Mouse (Mus musculus) G1E (cell line): ENCODE data around the gene Rplp1. TPM values are rescaled to one million over a fixed set of nuclear protein-coding genes. Genes with fewer than 3 reads are reported as not detected.
A peak's percentile ranks its signal among the peaks of the same experiment; 100 is the strongest.

Experiments used
- ATAC-seq: 2 replicates; pipeline ENCODE4 v1.8.0; 2016; ENCODE audit warnings: mild to moderate bottlenecking; ENCODE audit not compliant: insufficient number of reproducible peaks, poor library complexity, low FRiP score, severe bottlenecking; ENCODE audit errors: extremely low read depth
- DNase-seq: peaks from one replicate; pipeline ENCODE4 v3.0.0; 2012; ENCODE audit warnings: low spot score
- H3K27me3 ChIP-seq: 2 replicates; pipeline ENCODE4 v1.6.1; 2012; ENCODE audit warnings: mild to moderate bottlenecking, low read length, inconsistent platforms; ENCODE audit not compliant: insufficient read depth
- H3K36me3 ChIP-seq: replicated peaks from 2 replicates; pipeline ENCODE3; 2012; ENCODE audit warnings: mild to moderate bottlenecking, inconsistent platforms
- H3K4me1 ChIP-seq: 2 replicates; pipeline ENCODE4 v1.6.1; 2012; ENCODE audit warnings: low read depth, low read length, inconsistent platforms, mixed read lengths; ENCODE audit not compliant: insufficient read depth
- H3K4me3 ChIP-seq: 2 replicates; pipeline ENCODE4 v1.5.1; 2012; ENCODE audit warnings: low read depth, mild to moderate bottlenecking, inconsistent platforms, low read length, moderate library complexity, mixed read lengths
- H3K9me3 ChIP-seq: replicated peaks from 2 replicates; pipeline ENCODE4 v1.6.1; 2012; ENCODE audit warnings: inconsistent platforms
- CTCF ChIP-seq: IDR thresholded peaks from 2 replicates; pipeline ENCODE4 v1.5.1; 2012; ENCODE audit warnings: low read depth, low read length, inconsistent platforms, mixed read lengths
- GATA1 ChIP-seq: IDR thresholded peaks from 2 replicates; pipeline ENCODE4 v1.6.1; 2012; ENCODE audit warnings: borderline replicate concordance, low read length, inconsistent platforms, mixed read lengths
- GATA2 ChIP-seq: IDR thresholded peaks from 2 replicates; pipeline ENCODE4 v1.6.1; 2012; ENCODE audit warnings: low read depth, low read length, inconsistent platforms, borderline replicate concordance
- POLR2AphosphoS5 ChIP-seq: IDR thresholded peaks from 2 replicates; pipeline ENCODE4 v1.6.1; 2012; ENCODE audit warnings: low read depth, low read length, inconsistent platforms; ENCODE audit not compliant: insufficient replicate concordance
- TAL1 ChIP-seq: conservative IDR thresholded peaks from 2 replicates; pipeline ENCODE4 v1.6.1; 2012; ENCODE audit warnings: low read depth, low read length, inconsistent platforms, mixed read lengths
- polyA plus RNA-seq: library from polyadenylated mRNA; stranded (reverse); fragments of >175 nt; gene quantifications from 2 replicates; pipeline ENCODE4 v1.2.3, GENCODE M21; 2012
- total RNA-seq, 2 experiments: library from RNA; stranded (forward) in 1 of 2; stranded (reverse) in 1 of 2; fragments of 200-1000 nt in 1 of 2; fragments of >200 nt in 1 of 2; fragmentation: Nextera tagmentation in 1 of 2; gene quantifications; 2 replicates each; pipeline ENCODE4 v1.2.3; 2014 to 2017

Rplp1 gene
- total and polyA plus RNA-seq, 3 experiments: 2,957 to 43,340 (median 4,483) TPM

GRCm38 (mm10) chr9:61907621-61908295 lies 6.6 kb downstream of the Rplp1 start:
- TF ChIP-seq POLR2AphosphoS5: peak; percentile 90; the same call in 1 of the 2 replicates
- no peak for TF ChIP-seq CTCF
- TF ChIP-seq TAL1: no peak
- no peak for TF ChIP-seq GATA2
- TF ChIP-seq GATA1: no peak
- ATAC-seq (no peak), DNase-seq (no peak)
- no peak overlapping the region for H3K4me3 ChIP-seq
- no peaks in the 10 kb centered on the region for H3K9me3 ChIP-seq
- peaks cover 37% of the 10 kb centered on the region for H3K36me3 ChIP-seq
- peaks cover 40% of the 10 kb centered on the region for H3K4me1 ChIP-seq
- H3K27me3 ChIP-seq: peaks cover 8% of the 10 kb centered on the region

DNA sequence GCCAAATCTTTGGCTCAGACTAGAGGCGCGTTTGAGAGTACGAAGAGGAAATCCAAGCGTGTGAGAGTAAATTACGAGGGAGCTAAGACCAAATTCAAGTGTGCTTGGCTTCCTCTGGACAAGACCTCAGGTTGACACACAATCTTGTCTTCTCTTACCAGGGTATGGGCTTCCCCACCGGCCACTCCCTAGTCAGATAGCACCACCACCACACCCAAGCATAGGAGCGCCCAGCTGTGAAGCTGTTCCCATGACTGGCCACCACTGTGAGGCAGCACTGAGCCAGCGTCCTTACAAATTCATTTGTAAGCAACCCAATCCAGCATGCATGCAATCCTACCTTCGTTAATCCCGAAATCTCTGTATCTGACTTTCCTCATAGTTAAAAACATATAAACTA lies 7.4 kb downstream of the Rplp1 start:
- no peak for ATAC-seq
- Histone ChIP-seq H3K27me3 (peaks cover 15% of the 10 kb centered on the region), H3K36me3 (peaks cover 32% of the 10 kb centered on the region), H3K4me3 (no peak overlapping the region), H3K9me3 (no peaks in the 10 kb centered on the region), H3K4me1 (peaks cover 38% of the 10 kb centered on the region)
- no peak for TF ChIP-seq TAL1
- peak; percentile 41 for TF ChIP-seq CTCF
- TF ChIP-seq GATA2: no peak
- TF ChIP-seq GATA1: no peak
- peak; percentile 89; the same call in 1 of the 2 replicates for TF ChIP-seq POLR2AphosphoS5
- DNase-seq: no peak

- DNase-seq (no peak), ATAC-seq (no peak)
- Histone ChIP-seq H3K4me1 (peaks cover 39% of the 10 kb centered on the region), H3K27me3 (peaks cover 26% of the 10 kb centered on the region), H3K9me3 (no peaks in the 10 kb centered on the region), H3K36me3 (peaks cover 20% of the 10 kb centered on the region), H3K4me3 (no peak overlapping the region)
- TF ChIP-seq TAL1: no peak
- TF ChIP-seq POLR2AphosphoS5: no peak
- TF ChIP-seq CTCF: no peak
Measured at GRCm38 (mm10) chr9:61905576-61905975, 8.8 kb downstream of the Rplp1 start.

DNA sequence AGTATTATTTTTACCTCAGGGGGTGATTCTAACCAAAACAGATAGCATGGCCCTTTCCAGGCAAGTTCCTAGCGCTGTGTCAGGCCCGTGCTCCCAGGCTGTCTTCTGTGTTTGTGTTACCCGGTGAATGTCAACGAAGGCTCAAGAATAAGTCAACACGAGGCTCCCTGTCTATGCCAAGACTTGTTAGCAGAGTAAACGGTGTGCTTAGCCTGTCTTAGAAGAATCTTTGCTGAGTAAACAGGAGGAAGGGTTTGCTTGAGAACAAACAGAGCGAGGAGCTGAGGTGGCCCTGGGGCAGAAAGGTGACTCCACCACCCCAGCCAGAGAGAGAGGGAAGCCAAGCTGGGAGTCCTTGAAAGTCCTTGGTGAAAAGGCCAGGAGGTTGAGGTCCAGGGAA lies 10.1 kb downstream of the Rplp1 start:
- Histone ChIP-seq H3K9me3 (no peaks in the 10 kb centered on the region), H3K36me3 (peaks cover 8% of the 10 kb centered on the region), H3K4me3 (no peak overlapping the region), H3K27me3 (peaks cover 36% of the 10 kb centered on the region), H3K4me1 (peaks cover 29% of the 10 kb centered on the region)
- DNase-seq (no peak), ATAC-seq (no peak)
- TF ChIP-seq POLR2AphosphoS5 (no peak), GATA1 (no peak), GATA2 (no peak), CTCF (no peak), TAL1 (no peak)

DNA sequence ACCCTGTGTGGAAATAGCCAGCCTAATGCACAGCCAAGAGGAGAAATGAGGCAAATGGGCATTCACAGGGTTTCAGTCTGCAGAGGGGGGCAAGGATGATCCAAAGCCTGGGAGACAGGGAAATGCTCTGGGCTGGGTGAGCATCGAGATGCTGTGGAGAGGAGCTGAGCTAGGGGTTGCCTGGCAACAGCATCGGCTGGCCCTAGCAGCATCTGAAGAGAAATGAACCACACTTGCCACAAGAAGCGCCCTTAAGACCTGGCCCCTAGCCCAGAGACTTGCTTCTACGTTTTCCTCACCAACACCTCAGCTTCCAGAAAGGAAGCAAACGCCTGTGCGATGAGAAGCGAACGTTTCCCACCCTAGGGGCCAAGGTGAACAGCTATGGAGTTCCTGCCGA lies 11.9 kb downstream of the Rplp1 start:
- TF ChIP-seq POLR2AphosphoS5: no peak
- no peak for ATAC-seq

GRCm38 (mm10) chr9:61901574-61901973 lies 12.8 kb downstream of the Rplp1 start:
- Histone ChIP-seq H3K4me1 (peaks cover 21% of the 10 kb centered on the region), H3K36me3 (no peaks in the 10 kb centered on the region), H3K9me3 (no peaks in the 10 kb centered on the region), H3K4me3 (no peak overlapping the region), H3K27me3 (peaks cover 51% of the 10 kb centered on the region)
- TF ChIP-seq TAL1: no peak
- TF ChIP-seq GATA2: no peak
- TF ChIP-seq CTCF: no peak
- TF ChIP-seq GATA1: no peak
- no peak for TF ChIP-seq POLR2AphosphoS5
- ATAC-seq (no peak), DNase-seq (no peak)

More for the DNA sequence above, 11.9 kb downstream of the Rplp1 start:
- H3K4me3 ChIP-seq: no peak overlapping the region
- peaks cover 45% of the 10 kb centered on the region for H3K27me3 ChIP-seq
- H3K4me1 ChIP-seq: peaks cover 28% of the 10 kb centered on the region
- no peaks in the 10 kb centered on the region for H3K9me3 ChIP-seq
- no peaks in the 10 kb centered on the region for H3K36me3 ChIP-seq
- no peak for DNase-seq

DNA sequence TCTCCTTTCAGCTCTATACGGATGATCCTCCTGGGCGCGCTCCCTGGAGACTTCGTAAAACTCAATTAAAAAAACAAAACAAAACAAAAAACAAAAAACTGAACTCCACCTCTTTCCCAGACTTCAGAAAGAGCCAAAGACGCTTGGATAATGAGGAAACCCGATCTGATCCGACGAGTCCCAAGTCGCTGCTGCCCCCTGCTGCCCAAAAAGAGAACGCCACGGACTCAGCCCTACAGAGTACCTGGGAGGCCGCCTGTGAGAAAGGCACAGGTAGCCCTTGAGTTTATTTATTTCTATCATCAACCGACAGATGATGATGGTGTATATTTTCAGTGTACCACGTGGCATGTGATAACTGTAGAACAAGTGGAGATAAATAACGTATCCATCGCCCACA lies 14.5 kb downstream of the Rplp1 start:
- H3K4me3 ChIP-seq: no peak overlapping the region
- no peaks in the 10 kb centered on the region for H3K9me3 ChIP-seq
- TF ChIP-seq GATA1: no peak
- peak; percentile 63 for TF ChIP-seq CTCF
- no peak for TF ChIP-seq TAL1
- peaks cover 67% of the 10 kb centered on the region for H3K27me3 ChIP-seq
- peaks cover 19% of the 10 kb centered on the region for H3K4me1 ChIP-seq
- DNase-seq: no peak
- no peaks in the 10 kb centered on the region for H3K36me3 ChIP-seq
- no peak for ATAC-seq
